Mouse (Mus musculus): ENCODE results near the gene Tnrc6a.

- TF ChIP-seq UBTF (IDR thresholded peaks at IDR 0.05; ENCODE audit: low read depth, low read length) = no peak
- no peak for TF ChIP-seq MAZ (IDR thresholded peaks at IDR 0.05; ENCODE audit: low read depth, low read length)
- TF ChIP-seq JUND (conservative IDR thresholded peaks at IDR 0.05; ENCODE audit: low read depth, low read length) = no peak
- TF ChIP-seq RAD21 (IDR thresholded peaks at IDR 0.05; ENCODE audit: low read depth, low read length) = no peak
- no peak for TF ChIP-seq ZKSCAN1 (IDR thresholded peaks at IDR 0.05; ENCODE audit: borderline replicate concordance, low read depth, low read length)
- TF ChIP-seq MAX (IDR thresholded peaks at IDR 0.05; ENCODE audit: low read length) = no peak
- TF ChIP-seq POLR2A (IDR thresholded peaks at IDR 0.05; ENCODE audit: low read depth, low read length) = no peak
- TF ChIP-seq CTCF (conservative IDR thresholded peaks at IDR 0.05 in 1 of 2, IDR thresholded peaks at IDR 0.05 in 1 of 2; ENCODE audit: low read depth in 2 of 2, low read length in 2 of 2) = no peak
Measured at GRCm38 (mm10) chr7:123113590-123113989, 10.1 kb upstream of the Tnrc6a start.
